Mouse (Mus musculus) forebrain, embryonic 16.5 days (tissue): Measurements from ENCODE around the gene Agpat1. TPM values are rescaled to one million over a fixed set of nuclear protein-coding genes. Genes with fewer than 3 reads are reported as not detected.

Source experiments
- ATAC-seq: fragments of 200-750 bp; cut with Nextera tagmentation; 2 replicates; pipeline ENCODE4 v1.8.0; 2017; ENCODE audit warnings: mild to moderate bottlenecking, moderate library complexity
- H3K27ac ChIP-seq: fragments of 300-500 bp; sonication (generic); 2 replicates; pipeline ENCODE4 v1.5.1; 2014; ENCODE audit warnings: low read length, control low read depth
- H3K27me3 ChIP-seq: fragments of 300-500 bp; sonication (generic); replicated peaks from 2 replicates; pipeline ENCODE4 v1.6.1; 2014; ENCODE audit warnings: low read length; ENCODE audit not compliant: control insufficient read depth, insufficient read depth
- H3K36me3 ChIP-seq: fragments of 300-500 bp; sonication (generic); 2 replicates; pipeline ENCODE4 v1.6.1; 2014; ENCODE audit not compliant: control insufficient read depth, insufficient read depth
- H3K4me1 ChIP-seq: fragments of 300-500 bp; sonication (generic); replicated peaks from 2 replicates; pipeline ENCODE4 v1.6.1; 2014; ENCODE audit warnings: low read length; ENCODE audit not compliant: control insufficient read depth, insufficient read depth
- H3K4me2 ChIP-seq: fragments of 300-500 bp; sonication (generic); 2 replicates; pipeline ENCODE4 v1.6.1; 2014; ENCODE audit warnings: mild to moderate bottlenecking, low read length, control low read depth
- H3K4me3 ChIP-seq: fragments of 300-500 bp; sonication (generic); replicated peaks from 2 replicates; pipeline ENCODE4 v1.5.1; 2014; ENCODE audit warnings: mild to moderate bottlenecking, low read length, control low read depth
- H3K9ac ChIP-seq: fragments of 300-500 bp; sonication (generic); replicated peaks from 2 replicates; pipeline ENCODE4 v1.6.1; 2014; ENCODE audit warnings: low read depth, low read length, control low read depth
- H3K9me3 ChIP-seq: fragments of 300-500 bp; sonication (generic); 2 replicates; pipeline ENCODE4 v1.6.1; 2016; ENCODE audit warnings: low read length; ENCODE audit not compliant: control insufficient read depth
- WGBS: fragments of 180-500 bp; shearing (Covaris S2); extraction: QIAGEN DNeasy Blood & Tissue Kit; methylation state at CpG from one replicate; pipeline ENCODE4 v1.1.7; 2014; 5-methylcytosine and 5-hydroxymethylcytosine counted together
- polyA plus RNA-seq: library from polyadenylated mRNA; unstranded; fragments of >200 nt; fragmentation: Nextera tagmentation; extraction: Ambion mirVana; gene quantifications from 2 replicates; pipeline ENCODE4 v1.2.1, GENCODE M21; 2015

The Agpat1 gene
- polyA plus RNA-seq, 1 experiment from 2014 or later: 104 TPM

DNA sequence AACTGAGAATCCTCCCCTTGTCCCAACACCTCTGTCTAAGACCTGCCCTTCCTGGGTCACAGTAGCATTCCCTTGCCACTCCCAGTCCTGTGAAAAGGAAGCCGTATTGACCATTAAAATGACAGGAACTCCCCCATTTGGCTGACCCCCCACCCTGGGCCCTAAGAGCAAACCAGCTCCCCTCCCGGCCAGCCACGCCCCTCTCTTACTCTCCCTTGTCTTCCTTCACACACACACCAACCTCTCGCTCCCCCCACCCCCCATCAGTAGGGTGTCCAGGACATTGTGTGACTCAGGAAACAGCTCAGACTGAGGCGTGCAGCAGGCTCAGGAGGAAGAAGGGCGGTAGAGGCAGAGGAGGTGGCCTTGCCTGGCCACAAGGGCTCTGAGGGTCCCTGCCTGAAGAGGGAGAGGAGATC is 40.0 kb upstream of the Agpat1 start, which contains the start of gene Notch4:
Gene Notch4 (plus strand): TSS at position 266 of the 419 bp plus-strand sequence.
- ATAC-seq: no peak
- Histone ChIP-seq H3K4me2 (no peak within 1 kb of the TSS), H3K36me3 (no peaks in the 10 kb centered on the region), H3K27ac (no peak within 1 kb of the TSS), H3K9ac (no peak within 1 kb of the TSS), H3K4me3 (no peak within 1 kb of the TSS), H3K27me3 (peaks cover 3% of the 10 kb centered on the region; the same call in 1 of the 2 replicates), H3K9me3 (no peaks in the 10 kb centered on the region), H3K4me1 (no peaks in the 10 kb centered on the region)
- 18% methylated on average over 6 of the region's 6 CpGs for WGBS

DNA sequence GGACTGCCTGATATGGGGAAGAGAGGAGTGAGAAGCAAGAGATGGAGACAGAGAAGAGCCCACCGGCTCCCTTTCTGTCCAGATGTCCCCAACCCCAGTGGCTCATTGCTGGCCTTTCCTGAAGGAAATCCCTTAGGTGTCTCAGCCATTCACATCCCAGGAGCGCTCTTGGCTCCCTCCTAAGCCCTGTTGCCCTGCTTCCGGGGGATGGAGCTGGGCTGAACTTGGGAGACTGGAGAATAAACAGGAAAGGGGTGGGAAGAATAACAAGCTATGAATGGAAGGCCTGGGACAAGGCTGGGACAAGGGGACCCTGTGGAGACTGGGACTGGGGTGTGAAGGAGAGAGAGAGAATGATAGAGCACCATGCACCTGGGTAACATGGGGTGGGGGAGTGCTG is 39.3 kb upstream of the Agpat1 start:
- ATAC-seq: no peak
- no peak overlapping the region for H3K27ac ChIP-seq
- WGBS: 56% methylated on average over 3 of the region's 3 CpGs

DNA sequence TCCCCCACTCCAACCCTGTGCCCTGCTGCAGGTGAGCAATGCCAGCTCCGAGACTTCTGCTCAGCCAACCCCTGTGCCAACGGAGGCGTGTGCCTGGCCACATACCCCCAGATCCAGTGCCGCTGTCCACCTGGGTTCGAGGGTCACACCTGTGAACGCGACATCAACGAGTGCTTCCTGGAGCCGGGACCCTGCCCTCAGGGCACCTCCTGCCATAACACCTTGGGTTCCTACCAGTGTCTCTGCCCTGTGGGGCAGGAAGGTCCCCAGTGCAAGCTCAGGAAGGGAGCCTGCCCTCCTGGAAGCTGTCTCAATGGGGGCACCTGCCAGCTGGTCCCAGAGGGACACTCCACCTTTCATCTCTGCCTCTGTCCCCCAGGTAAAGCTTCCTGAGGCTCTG is 36.8 kb upstream of the Agpat1 start:
- H3K9ac ChIP-seq: no peak overlapping the region
- H3K9me3 ChIP-seq: no peaks in the 10 kb centered on the region
- H3K36me3 ChIP-seq: no peaks in the 10 kb centered on the region
- H3K4me1 ChIP-seq: no peaks in the 10 kb centered on the region
- H3K4me3 ChIP-seq: no peak overlapping the region
- no peak for ATAC-seq
- 65% methylated on average over 9 of the region's 9 CpGs for WGBS
- H3K27ac ChIP-seq: no peak overlapping the region
- H3K4me2 ChIP-seq: no peak overlapping the region
- H3K27me3 ChIP-seq: peaks cover 3% of the 10 kb centered on the region; the same call in 1 of the 2 replicates

More for the DNA sequence above, 39.3 kb upstream of the Agpat1 start:
- no peak overlapping the region for H3K9ac ChIP-seq
- no peak overlapping the region for H3K4me3 ChIP-seq
- no peaks in the 10 kb centered on the region for H3K4me1 ChIP-seq
- H3K27me3 ChIP-seq: peaks cover 3% of the 10 kb centered on the region; the same call in 1 of the 2 replicates
- H3K9me3 ChIP-seq: no peaks in the 10 kb centered on the region
- H3K36me3 ChIP-seq: no peaks in the 10 kb centered on the region
- no peak overlapping the region for H3K4me2 ChIP-seq

DNA sequence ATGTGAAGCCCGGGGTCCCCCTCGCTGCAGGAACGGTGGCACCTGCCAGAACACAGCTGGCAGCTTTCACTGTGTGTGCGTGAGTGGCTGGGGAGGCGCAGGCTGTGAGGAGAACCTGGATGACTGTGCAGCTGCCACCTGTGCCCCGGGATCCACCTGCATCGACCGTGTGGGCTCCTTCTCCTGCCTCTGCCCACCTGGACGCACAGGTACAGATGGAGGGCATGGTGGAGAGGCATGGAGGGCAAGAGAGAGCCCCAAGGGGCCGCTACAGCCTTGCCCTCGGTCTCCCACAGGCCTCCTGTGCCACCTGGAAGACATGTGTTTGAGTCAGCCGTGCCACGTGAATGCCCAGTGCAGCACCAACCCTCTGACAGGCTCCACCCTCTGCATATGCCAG is 35.6 kb upstream of the Agpat1 start:
- no peak for ATAC-seq
- Histone ChIP-seq H3K9ac (no peak overlapping the region), H3K36me3 (no peaks in the 10 kb centered on the region), H3K4me3 (no peak overlapping the region), H3K9me3 (no peaks in the 10 kb centered on the region), H3K4me1 (no peaks in the 10 kb centered on the region), H3K4me2 (no peak overlapping the region), H3K27me3 (peaks cover 3% of the 10 kb centered on the region; the same call in 1 of the 2 replicates), H3K27ac (no peak overlapping the region)
- WGBS: 78% methylated on average over 13 of the region's 13 CpGs

DNA sequence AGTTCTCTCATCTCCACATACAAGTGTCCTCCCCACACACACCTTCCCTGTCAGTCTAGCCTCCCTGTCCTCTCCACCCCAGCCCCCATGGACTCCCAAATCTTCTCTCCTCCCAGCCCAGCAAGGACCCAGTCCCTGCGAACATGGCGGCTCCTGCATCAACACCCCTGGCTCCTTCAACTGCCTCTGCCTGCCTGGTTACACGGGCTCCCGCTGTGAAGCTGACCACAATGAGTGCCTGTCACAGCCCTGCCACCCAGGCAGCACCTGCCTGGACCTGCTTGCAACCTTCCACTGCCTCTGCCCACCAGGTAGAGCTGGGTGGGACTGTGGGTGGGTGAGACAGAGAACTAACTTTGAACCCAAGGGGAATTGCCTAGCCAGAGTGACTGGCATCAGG is 34.1 kb upstream of the Agpat1 start:
- no peak overlapping the region for H3K4me3 ChIP-seq
- H3K9me3 ChIP-seq: no peaks in the 10 kb centered on the region
- no peaks in the 10 kb centered on the region for H3K4me1 ChIP-seq
- H3K27ac ChIP-seq: no peak overlapping the region
- H3K27me3 ChIP-seq: peaks cover 3% of the 10 kb centered on the region; the same call in 1 of the 2 replicates
- no peak overlapping the region for H3K4me2 ChIP-seq
- ATAC-seq: no peak
- WGBS: 66% methylated on average over 4 of the region's 4 CpGs
- H3K36me3 ChIP-seq: no peaks in the 10 kb centered on the region
- no peak overlapping the region for H3K9ac ChIP-seq

DNA sequence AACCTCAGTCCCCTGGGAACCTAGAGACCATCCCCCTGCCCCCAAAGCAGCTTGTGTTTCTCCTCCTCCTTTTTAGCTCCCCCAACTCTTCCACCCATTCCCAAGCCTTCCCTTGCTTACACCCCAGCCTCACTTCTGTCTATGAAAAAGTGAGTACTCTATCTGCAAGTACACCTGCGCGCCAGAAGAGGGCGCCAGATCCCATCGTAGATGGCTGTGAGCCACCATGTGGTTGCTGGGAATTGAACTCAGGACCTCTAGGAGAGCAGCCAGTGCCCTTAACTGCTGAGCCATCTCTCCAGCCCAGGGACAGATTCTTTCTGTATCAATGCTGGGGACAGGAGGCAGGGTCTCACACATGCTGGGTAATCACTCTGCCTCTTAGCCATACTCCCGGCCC is 32.2 kb upstream of the Agpat1 start:
- Histone ChIP-seq H3K4me2 (no peak overlapping the region), H3K36me3 (no peaks in the 10 kb centered on the region), H3K9me3 (no peaks in the 10 kb centered on the region), H3K27ac (no peak overlapping the region), H3K4me3 (no peak overlapping the region), H3K4me1 (no peaks in the 10 kb centered on the region), H3K9ac (no peak overlapping the region), H3K27me3 (no peaks in the 10 kb centered on the region)
- no peak for ATAC-seq
- 16% methylated on average over 5 of the region's 5 CpGs for WGBS

DNA sequence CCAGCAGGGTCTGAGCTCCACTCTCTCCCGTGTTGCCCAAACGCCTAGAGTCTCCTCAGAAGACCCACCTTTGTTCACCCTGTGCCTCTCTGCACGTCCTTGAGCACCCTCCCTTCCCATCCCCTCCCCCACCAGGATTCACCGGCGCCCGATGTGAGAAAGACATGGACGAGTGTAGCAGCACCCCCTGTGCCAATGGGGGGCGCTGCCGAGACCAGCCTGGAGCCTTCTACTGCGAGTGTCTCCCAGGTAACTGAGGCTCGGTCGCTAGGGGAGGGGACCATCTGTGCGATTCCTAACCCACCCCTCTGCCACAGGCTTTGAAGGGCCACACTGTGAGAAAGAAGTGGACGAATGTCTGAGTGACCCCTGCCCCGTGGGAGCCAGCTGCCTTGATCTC is 31.7 kb upstream of the Agpat1 start:
- no peaks in the 10 kb centered on the region for H3K4me1 ChIP-seq
- H3K9me3 ChIP-seq: no peaks in the 10 kb centered on the region
- no peak overlapping the region for H3K4me3 ChIP-seq
- WGBS: 11% methylated on average over 15 of the region's 15 CpGs
- no peaks in the 10 kb centered on the region for H3K36me3 ChIP-seq
- H3K27me3 ChIP-seq: no peaks in the 10 kb centered on the region
- ATAC-seq: no peak
- H3K27ac ChIP-seq: no peak overlapping the region
- H3K9ac ChIP-seq: no peak overlapping the region
- H3K4me2 ChIP-seq: no peak overlapping the region

DNA sequence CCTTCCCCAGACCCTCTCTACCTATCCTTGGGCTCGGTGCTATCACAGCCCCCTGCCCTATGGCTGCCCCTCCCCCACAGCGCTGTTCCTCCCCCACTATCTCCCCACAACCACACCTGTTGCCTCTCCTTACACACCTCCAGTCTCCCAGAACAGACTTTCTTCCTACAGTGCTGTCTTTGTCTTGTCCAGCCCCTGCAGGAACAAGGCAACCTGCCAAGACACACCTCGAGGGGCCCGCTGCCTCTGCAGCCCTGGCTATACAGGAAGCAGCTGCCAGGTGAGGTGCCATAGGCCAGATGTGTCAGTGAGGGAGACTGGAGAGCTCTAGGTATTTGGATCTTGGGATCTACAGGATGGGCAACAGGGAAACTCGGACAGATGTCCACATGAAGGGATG is 27.5 kb upstream of the Agpat1 start:
- Histone ChIP-seq H3K4me3 (no peak overlapping the region), H3K27ac (no peak overlapping the region), H3K36me3 (no peaks in the 10 kb centered on the region), H3K9ac (no peak overlapping the region), H3K4me1 (no peaks in the 10 kb centered on the region), H3K9me3 (no peaks in the 10 kb centered on the region), H3K27me3 (no peaks in the 10 kb centered on the region), H3K4me2 (no peak overlapping the region)
- 62% methylated on average over 5 of the region's 5 CpGs for WGBS
- no peak for ATAC-seq

DNA sequence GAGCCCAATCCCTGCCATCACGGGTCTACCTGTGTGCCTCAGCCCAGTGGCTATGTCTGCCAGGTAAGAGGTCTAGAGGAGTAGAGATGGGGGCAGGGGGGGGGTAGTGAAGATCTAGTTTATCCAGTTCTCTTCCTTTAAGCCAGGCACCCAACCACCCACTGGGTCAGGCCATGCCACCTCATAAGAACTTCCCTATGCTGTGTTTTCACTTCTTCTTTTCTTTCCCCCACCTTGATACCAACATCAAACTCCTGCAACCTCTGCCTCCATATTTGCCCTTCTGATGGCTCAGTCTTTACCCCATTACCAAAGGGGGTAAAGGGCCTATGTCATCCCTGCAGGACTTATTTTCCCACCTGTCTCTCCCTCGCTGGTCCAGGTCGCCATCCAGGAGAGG is 26.0 kb upstream of the Agpat1 start:
- H3K4me1 ChIP-seq: no peaks in the 10 kb centered on the region
- no peak overlapping the region for H3K4me3 ChIP-seq
- no peak overlapping the region for H3K4me2 ChIP-seq
- H3K27me3 ChIP-seq: no peaks in the 10 kb centered on the region
- no peaks in the 10 kb centered on the region for H3K9me3 ChIP-seq
- H3K36me3 ChIP-seq: no peaks in the 10 kb centered on the region
- no peak for ATAC-seq
- no peak overlapping the region for H3K27ac ChIP-seq
- H3K9ac ChIP-seq: no peak overlapping the region
- WGBS: 88% methylated on average over 3 of the region's 3 CpGs

DNA sequence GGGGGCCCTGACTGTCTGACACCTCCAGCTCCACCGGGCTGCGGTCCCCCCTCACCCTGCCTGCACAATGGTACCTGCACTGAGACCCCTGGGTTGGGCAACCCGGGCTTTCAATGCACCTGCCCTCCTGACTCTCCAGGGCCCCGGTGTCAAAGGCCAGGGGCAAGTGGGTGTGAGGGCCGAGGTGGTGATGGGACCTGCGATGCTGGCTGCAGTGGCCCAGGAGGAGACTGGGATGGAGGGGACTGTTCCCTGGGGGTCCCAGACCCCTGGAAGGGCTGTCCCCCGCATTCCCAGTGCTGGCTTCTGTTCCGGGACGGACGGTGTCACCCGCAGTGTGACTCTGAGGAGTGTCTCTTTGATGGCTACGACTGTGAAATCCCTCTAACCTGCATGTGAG is 21.5 kb upstream of the Agpat1 start:
- H3K9me3 ChIP-seq: no peaks in the 10 kb centered on the region
- no peak overlapping the region for H3K4me3 ChIP-seq
- peaks cover 11% of the 10 kb centered on the region for H3K4me1 ChIP-seq
- H3K4me2 ChIP-seq: no peak overlapping the region
- H3K9ac ChIP-seq: no peak overlapping the region
- WGBS: 89% methylated on average over 12 of the region's 12 CpGs
- ATAC-seq: no peak
- H3K27ac ChIP-seq: no peak overlapping the region
- H3K36me3 ChIP-seq: no peaks in the 10 kb centered on the region
- H3K27me3 ChIP-seq: no peaks in the 10 kb centered on the region
